Mouse (Mus musculus): ENCODE results near the gene Pfdn2. TPM values are rescaled to one million over a fixed set of nuclear protein-coding genes. Genes with fewer than 3 reads are reported as not detected.

Pfdn2 gene
- polyA plus RNA-seq, 1 experiment from 2014 or later, result 44.7 TPM

DNA sequence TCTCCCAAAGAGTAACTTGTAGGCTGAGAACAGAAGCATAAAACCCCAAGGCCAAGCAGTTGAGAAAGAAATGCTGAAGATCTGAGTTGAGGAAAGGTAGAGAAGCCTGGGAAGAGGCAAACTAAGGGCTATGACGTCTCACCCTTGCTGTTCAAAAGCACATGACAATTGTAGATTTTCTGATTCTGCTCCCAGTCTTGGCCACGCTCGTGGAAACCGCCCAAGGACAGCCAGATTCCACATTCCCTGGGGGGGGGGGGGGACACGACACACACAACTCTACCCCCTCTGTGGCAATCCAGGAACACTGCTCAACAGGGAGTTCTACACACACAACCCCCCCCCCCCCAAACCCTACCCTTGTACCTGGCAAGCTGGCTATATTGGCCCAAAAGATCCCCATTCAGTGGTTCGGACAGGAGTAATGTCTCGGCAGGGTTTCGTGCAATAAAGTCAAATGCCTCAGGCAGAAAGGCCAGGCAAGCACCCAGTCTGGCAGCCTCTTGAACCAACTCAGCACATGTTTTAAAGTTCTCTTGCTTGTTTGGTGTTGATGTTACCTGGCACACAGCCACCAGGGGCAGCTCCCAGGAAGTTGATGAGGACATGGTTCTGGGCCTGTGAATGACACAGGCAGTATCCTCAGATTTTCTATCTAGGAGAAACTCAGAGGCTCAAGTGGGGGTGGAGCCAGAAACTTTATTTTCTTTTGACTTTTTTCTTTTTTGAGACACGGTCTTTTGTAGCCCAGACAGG, 1.4 kb upstream of the Pfdn2 start:
- H3K9ac ChIP-seq (replicated peaks; ENCODE audit: low read depth, low read length), result no peak overlapping the region
- peaks cover 31% of the 10 kb centered on the region for H3K36me3 ChIP-seq (ENCODE audit: control insufficient read depth, insufficient read depth, low read length)
- H3K4me1 ChIP-seq (ENCODE audit: control insufficient read depth, insufficient read depth, low read length), result peaks cover 7% of the 10 kb centered on the region; the same call in 1 of the 2 replicates
- H3K4me2 ChIP-seq (replicated peaks; ENCODE audit: low read depth, low read length), result peak overlapping the region; percentile 50; the same call in 1 of the 2 replicates
- no peak for ATAC-seq (ENCODE audit: insufficient number of reproducible peaks, insufficient read depth, low FRiP score, low read depth)
- no peaks in the 10 kb centered on the region for H3K27me3 ChIP-seq (ENCODE audit: control insufficient read depth, insufficient read depth, low read length)
- H3K9me3 ChIP-seq (ENCODE audit: control insufficient read depth, low read depth, low read length), result 0 out of 2 replicates have a peak, but pooled peaks cover 3% of the 10 kb centered on the region
- H3K4me3 ChIP-seq (ENCODE audit: low read depth, low read length), result peak overlapping the region; percentile 96; the same call in 1 of the 2 replicates
- H3K27ac ChIP-seq (ENCODE audit: low read length), result no peak overlapping the region
- WGBS, result 85% methylated on average over 9 of the region's 9 CpGs

DNA sequence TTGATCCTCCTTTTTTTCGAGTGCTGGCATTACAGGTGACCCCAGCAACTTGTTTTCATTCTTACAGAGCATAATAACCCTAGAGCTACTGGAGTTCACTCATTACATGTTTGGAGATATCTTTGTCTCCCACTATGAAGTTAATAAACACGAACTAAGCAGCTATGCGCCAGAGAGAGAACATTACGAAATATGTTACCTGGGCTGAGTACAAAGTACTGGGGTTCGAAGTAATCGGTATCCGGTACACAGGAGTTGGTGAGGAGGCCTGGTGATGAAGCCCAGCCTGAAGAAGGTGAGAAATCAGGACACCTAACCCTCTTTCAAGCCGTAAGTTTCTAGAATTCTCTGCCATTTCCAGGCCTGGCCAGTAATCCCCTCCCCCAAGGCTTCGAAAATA, 755 bp upstream of the Pfdn2 start:
- Histone ChIP-seq H3K4me3 (ENCODE audit: low read depth, low read length) (peak overlapping the region; percentile 96), H3K27me3 (ENCODE audit: control insufficient read depth, insufficient read depth, low read length) (no peaks in the 10 kb centered on the region), H3K4me1 (ENCODE audit: control insufficient read depth, insufficient read depth, low read length) (peaks cover 7% of the 10 kb centered on the region; the same call in 1 of the 2 replicates), H3K4me2 (replicated peaks; ENCODE audit: low read depth, low read length) (peak overlapping the region; percentile 50), H3K27ac (ENCODE audit: low read length) (no peak overlapping the region), H3K36me3 (ENCODE audit: control insufficient read depth, insufficient read depth, low read length) (peaks cover 25% of the 10 kb centered on the region; the same call in 1 of the 2 replicates), H3K9me3 (ENCODE audit: control insufficient read depth, low read depth, low read length) (0 out of 2 replicates have a peak, but pooled peaks cover 3% of the 10 kb centered on the region), H3K9ac (replicated peaks; ENCODE audit: low read depth, low read length) (peak overlapping the region; percentile 76; the same call in 1 of the 2 replicates)
- ATAC-seq (ENCODE audit: insufficient number of reproducible peaks, insufficient read depth, low FRiP score, low read depth), result no peak
- WGBS, result 75% methylated on average over 9 of the region's 9 CpGs

- Histone ChIP-seq H3K27ac (ENCODE audit: low read length) (peak overlapping the region; percentile 10; the same call in 1 of the 2 replicates), H3K36me3 (ENCODE audit: control insufficient read depth, insufficient read depth, low read length) (peaks cover 16% of the 10 kb centered on the region; the same call in 1 of the 2 replicates), H3K4me1 (ENCODE audit: control insufficient read depth, insufficient read depth, low read length) (peaks cover 7% of the 10 kb centered on the region; the same call in 1 of the 2 replicates), H3K9me3 (ENCODE audit: control insufficient read depth, low read depth, low read length) (0 out of 2 replicates have a peak, but pooled peaks cover 3% of the 10 kb centered on the region), H3K9ac (replicated peaks; ENCODE audit: low read depth, low read length) (peak overlapping the region; percentile 76), H3K27me3 (ENCODE audit: control insufficient read depth, insufficient read depth, low read length) (no peaks in the 10 kb centered on the region), H3K4me2 (replicated peaks; ENCODE audit: low read depth, low read length) (peak overlapping the region; percentile 86), H3K4me3 (ENCODE audit: low read depth, low read length) (peak overlapping the region; percentile 96)
- WGBS, result 2% methylated on average over 14 of the region's 14 CpGs
- peak; percentile 7; the same call in 1 of the 2 replicates for ATAC-seq (ENCODE audit: insufficient number of reproducible peaks, insufficient read depth, low FRiP score, low read depth)
These were observed 603 bp downstream of the Pfdn2 start for GRCm38 (mm10) chr1:171346095-171346450.

GRCm38 (mm10) chr1:171348665-171349064, 3.2 kb downstream of the Pfdn2 start:
- Histone ChIP-seq H3K9me3 (ENCODE audit: control insufficient read depth, low read depth, low read length) (0 out of 2 replicates have a peak, but pooled peaks cover 3% of the 10 kb centered on the region), H3K4me1 (ENCODE audit: control insufficient read depth, insufficient read depth, low read length) (peaks cover 7% of the 10 kb centered on the region; the same call in 1 of the 2 replicates), H3K36me3 (ENCODE audit: control insufficient read depth, insufficient read depth, low read length) (no peaks in the 10 kb centered on the region), H3K9ac (replicated peaks; ENCODE audit: low read depth, low read length) (no peak overlapping the region), H3K4me3 (ENCODE audit: low read depth, low read length) (no peak overlapping the region), H3K4me2 (replicated peaks; ENCODE audit: low read depth, low read length) (no peak overlapping the region), H3K27ac (ENCODE audit: low read length) (no peak overlapping the region), H3K27me3 (ENCODE audit: control insufficient read depth, insufficient read depth, low read length) (no peaks in the 10 kb centered on the region)
- ATAC-seq (ENCODE audit: insufficient number of reproducible peaks, insufficient read depth, low FRiP score, low read depth), result no peak
- WGBS, result 93% methylated on average over 3 of the region's 3 CpGs

DNA sequence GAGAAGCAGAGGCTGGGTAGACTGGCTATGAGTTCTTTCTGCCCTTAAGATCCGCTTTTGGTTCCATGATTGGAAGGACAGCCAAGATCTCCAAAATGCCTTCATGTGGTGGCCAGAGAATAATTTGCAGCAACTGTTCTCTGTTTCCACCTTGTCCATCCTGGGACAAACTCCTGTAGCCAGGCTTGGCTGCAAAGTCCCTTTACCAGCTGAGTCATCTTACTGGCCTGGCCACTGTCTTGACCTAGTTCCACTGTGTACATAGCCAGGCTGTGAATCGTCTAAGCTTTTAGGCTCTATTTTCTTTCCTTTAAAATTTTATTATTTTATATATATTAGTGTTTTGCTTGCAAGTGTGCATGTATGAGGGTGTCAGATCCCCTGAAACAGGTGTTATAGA, 3.7 kb downstream of the Pfdn2 start:
- Histone ChIP-seq H3K4me1 (ENCODE audit: control insufficient read depth, insufficient read depth, low read length) (peaks cover 7% of the 10 kb centered on the region; the same call in 1 of the 2 replicates), H3K27ac (ENCODE audit: low read length) (no peak overlapping the region), H3K4me3 (ENCODE audit: low read depth, low read length) (no peak overlapping the region), H3K36me3 (ENCODE audit: control insufficient read depth, insufficient read depth, low read length) (no peaks in the 10 kb centered on the region), H3K4me2 (replicated peaks; ENCODE audit: low read depth, low read length) (no peak overlapping the region), H3K9me3 (ENCODE audit: control insufficient read depth, low read depth, low read length) (0 out of 2 replicates have a peak, but pooled peaks cover 3% of the 10 kb centered on the region), H3K27me3 (ENCODE audit: control insufficient read depth, insufficient read depth, low read length) (no peaks in the 10 kb centered on the region), H3K9ac (replicated peaks; ENCODE audit: low read depth, low read length) (no peak overlapping the region)
- ATAC-seq (ENCODE audit: insufficient number of reproducible peaks, insufficient read depth, low FRiP score, low read depth), result no peak
- WGBS, result 91% methylated on average over 2 of the region's 2 CpGs

DNA sequence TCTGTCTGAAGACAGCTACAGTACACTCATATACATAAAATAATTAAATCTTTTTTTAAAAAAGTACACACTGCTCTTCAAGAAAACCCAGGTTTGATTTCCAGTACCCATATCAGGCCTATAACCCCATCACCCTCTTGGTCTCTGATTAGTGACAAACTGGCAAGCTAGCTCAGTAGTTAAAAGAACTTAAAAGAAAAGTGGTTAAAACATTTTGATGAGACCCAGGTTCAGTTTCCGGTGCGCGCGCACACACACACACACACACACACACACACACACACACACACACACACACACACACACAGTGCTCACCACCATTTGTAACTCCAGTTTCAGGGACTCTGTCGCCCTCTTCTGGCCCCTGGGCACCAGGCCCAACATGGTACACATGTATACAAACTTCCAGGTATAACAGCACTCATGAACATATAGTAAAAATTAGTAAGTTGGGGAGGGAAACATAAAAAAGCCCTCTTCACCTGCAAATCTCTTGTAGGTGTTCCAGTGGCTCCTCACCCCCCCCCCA, 10.4 kb downstream of the Pfdn2 start:
- H3K4me1 ChIP-seq (ENCODE audit: control insufficient read depth, insufficient read depth, low read length), result peaks cover 6% of the 10 kb centered on the region

GRCm38 (mm10) chr1:171356814-171357213, 11.3 kb downstream of the Pfdn2 start:
- Histone ChIP-seq H3K4me1 (ENCODE audit: control insufficient read depth, insufficient read depth, low read length) (peaks cover 6% of the 10 kb centered on the region), H3K36me3 (ENCODE audit: control insufficient read depth, insufficient read depth, low read length) (peaks cover 15% of the 10 kb centered on the region; the same call in 1 of the 2 replicates), H3K4me2 (replicated peaks; ENCODE audit: low read depth, low read length) (no peak overlapping the region), H3K27ac (ENCODE audit: low read length) (no peak overlapping the region), H3K4me3 (ENCODE audit: low read depth, low read length) (no peak overlapping the region), H3K27me3 (ENCODE audit: control insufficient read depth, insufficient read depth, low read length) (no peaks in the 10 kb centered on the region), H3K9ac (replicated peaks; ENCODE audit: low read depth, low read length) (no peak overlapping the region), H3K9me3 (ENCODE audit: control insufficient read depth, low read depth, low read length) (0 out of 2 replicates have a peak, but pooled peaks cover 3% of the 10 kb centered on the region)
- ATAC-seq (ENCODE audit: insufficient number of reproducible peaks, insufficient read depth, low FRiP score, low read depth), result no peak
- 89% methylated on average over 2 of the region's 2 CpGs for WGBS

More for the DNA sequence above, 10.4 kb downstream of the Pfdn2 start:
- no peak for ATAC-seq (ENCODE audit: insufficient number of reproducible peaks, insufficient read depth, low FRiP score, low read depth)
- H3K27me3 ChIP-seq (ENCODE audit: control insufficient read depth, insufficient read depth, low read length), result no peaks in the 10 kb centered on the region
- H3K36me3 ChIP-seq (ENCODE audit: control insufficient read depth, insufficient read depth, low read length), result peaks cover 15% of the 10 kb centered on the region; the same call in 1 of the 2 replicates
- no peak overlapping the region for H3K4me2 ChIP-seq (replicated peaks; ENCODE audit: low read depth, low read length)
- 78% methylated on average over 5 of the region's 5 CpGs for WGBS
- H3K9me3 ChIP-seq (ENCODE audit: control insufficient read depth, low read depth, low read length), result 0 out of 2 replicates have a peak, but pooled peaks cover 3% of the 10 kb centered on the region
- H3K9ac ChIP-seq (replicated peaks; ENCODE audit: low read depth, low read length), result no peak overlapping the region
- no peak overlapping the region for H3K27ac ChIP-seq (ENCODE audit: low read length)
- H3K4me3 ChIP-seq (ENCODE audit: low read depth, low read length), result no peak overlapping the region

GRCm38 (mm10) chr1:171358421-171358820, 13.0 kb downstream of the Pfdn2 start:
- H3K27ac ChIP-seq (ENCODE audit: low read length), result no peak overlapping the region

More at GRCm38 (mm10) chr1:171358421-171358820, 13.0 kb downstream of the Pfdn2 start:
- no peak for ATAC-seq (ENCODE audit: insufficient number of reproducible peaks, insufficient read depth, low FRiP score, low read depth)
- H3K27me3 ChIP-seq (ENCODE audit: control insufficient read depth, insufficient read depth, low read length), result no peaks in the 10 kb centered on the region
- no peak overlapping the region for H3K9ac ChIP-seq (replicated peaks; ENCODE audit: low read depth, low read length)
- no peak overlapping the region for H3K4me2 ChIP-seq (replicated peaks; ENCODE audit: low read depth, low read length)
- H3K9me3 ChIP-seq (ENCODE audit: control insufficient read depth, low read depth, low read length), result 0 out of 2 replicates have a peak, but pooled peaks cover 3% of the 10 kb centered on the region
- WGBS, result 67% methylated on average over 4 of the region's 4 CpGs
- H3K4me3 ChIP-seq (ENCODE audit: low read depth, low read length), result no peak overlapping the region
- H3K36me3 ChIP-seq (ENCODE audit: control insufficient read depth, insufficient read depth, low read length), result peaks cover 15% of the 10 kb centered on the region; the same call in 1 of the 2 replicates
- peaks cover 6% of the 10 kb centered on the region for H3K4me1 ChIP-seq (ENCODE audit: control insufficient read depth, insufficient read depth, low read length)
